In genomic region chr5:124440094-124440701, GRCm38 (mm10) we compare ENCODE assay signal across 8 mouse cellular contexts. TPM values are rescaled to one million over a fixed set of nuclear protein-coding genes. Genes with fewer than 3 reads are reported as not detected.
DNase-seq lines count a peak whose midpoint lies in the region; ATAC-seq and TF ChIP-seq lines count a peak whose summit lies in the region.

No protein-coding gene starts in this region.

- peaks cover 19% of the 10 kb centered on the region for H3K4me1 ChIP-seq in kidney, embryonic 16.5 days (ENCODE audit: insufficient read depth, low read length)
- peaks cover 16% of the 10 kb centered on the region for H3K4me1 ChIP-seq in forebrain, embryonic 13.5 days
- peaks cover 4% of the 10 kb centered on the region; the same call in 1 of the 2 replicates for H3K4me1 ChIP-seq in small intestine, adult 2 months (ENCODE audit: control insufficient read depth, insufficient read depth, insufficient read length, low read length)

- no peak for DNase-seq in kidney, adult 8-10 months
- DNase-seq in Patski (ENCODE audit: low read depth, low spot score) = peak; percentile 44
- DNase-seq in lung, postnatal 25 days (ENCODE audit: low spot score) = peak; percentile 63
- DNase-seq in layer of hippocampus, adult 9-11 months = no peak

- under 1% methylated on average over 30 of the region's 30 CpGs for WGBS in kidney, embryonic 16.5 days
- whole genome bisulfite sequencing in forebrain, embryonic 13.5 days = under 1% methylated on average over 30 of the region's 30 CpGs
- under 1% methylated on average over 30 of the region's 30 CpGs for WGBS in small intestine, adult 2 months

- peak; percentile 75 for TF ChIP-seq CTCF in Patski (IDR thresholded peaks at IDR 0.05)
- TF ChIP-seq CTCF in small intestine, adult 2 months (IDR thresholded peaks at IDR 0.05; ENCODE audit: extremely low read depth, insufficient read length, insufficient replicate concordance, low read depth, low read length) = peak; percentile 8; the same call in 1 of the 2 replicates

- H3K36me3 ChIP-seq in kidney, embryonic 16.5 days (ENCODE audit: insufficient read depth, low read length) = no peaks in the 10 kb centered on the region
- no peaks in the 10 kb centered on the region for H3K36me3 ChIP-seq in forebrain, embryonic 13.5 days (ENCODE audit: poor library complexity, severe bottlenecking)
- H3K36me3 ChIP-seq in small intestine, adult 2 months (ENCODE audit: control insufficient read depth, insufficient read depth, low read length) = no peaks in the 10 kb centered on the region

- peak overlapping the region; percentile 77 for H3K4me2 ChIP-seq in kidney, embryonic 16.5 days (replicated peaks; ENCODE audit: low read depth, low read length)
- peak overlapping the region; percentile 98 for H3K4me2 ChIP-seq in forebrain, embryonic 13.5 days

- POLR2A ChIA-PET in Patski (lab: Charles Lee) = interaction anchor here (1.0 kb wide), 1 partner anchor 86 kb away, joined by 3 read pairs; no protein-coding TSS in a partner anchor

- H3K4me3 ChIP-seq in kidney, embryonic 16.5 days (ENCODE audit: low read length) = peak overlapping the region; percentile 76
- peak overlapping the region; percentile 77 for H3K4me3 ChIP-seq in forebrain, embryonic 13.5 days
- peak overlapping the region; percentile 88 for H3K4me3 ChIP-seq in small intestine, adult 2 months (ENCODE audit: low read depth, low read length)

- H3K9me3 ChIP-seq in kidney, embryonic 16.5 days (ENCODE audit: low read length) = no peaks in the 10 kb centered on the region
- no peaks in the 10 kb centered on the region for H3K9me3 ChIP-seq in forebrain, embryonic 13.5 days (replicated peaks)

- peak overlapping the region; percentile 83 for H3K9ac ChIP-seq in kidney, embryonic 16.5 days (replicated peaks; ENCODE audit: low read length)
- H3K9ac ChIP-seq in forebrain, embryonic 13.5 days = peak overlapping the region; percentile 84

- TF ChIP-seq POLR2A in small intestine, adult 2 months (IDR thresholded peaks at IDR 0.05; ENCODE audit: low read depth, low read length) = no peak

- H3K27ac ChIP-seq in kidney, embryonic 16.5 days (ENCODE audit: low read length) = peak overlapping the region; percentile 97
- H3K27ac ChIP-seq in forebrain, embryonic 13.5 days = peak overlapping the region; percentile 91
- H3K27ac ChIP-seq in small intestine, adult 2 months (ENCODE audit: insufficient read depth, low read depth, low read length) = peak overlapping the region; percentile 64

- ATAC-seq in kidney, embryonic 16.5 days (ENCODE audit: low FRiP score, low TSS enrichment) = no peak
- peak; percentile 63 for ATAC-seq in Patski
- peak; percentile 68; the same call in 1 of the 2 replicates for ATAC-seq in forebrain, embryonic 13.5 days
- peak; percentile 54 for ATAC-seq in inflammation-experienced regulatory T-cells, adult 6 months

- H3K27me3 ChIP-seq in kidney, embryonic 16.5 days (ENCODE audit: insufficient read depth, low read length) = no peaks in the 10 kb centered on the region
- H3K27me3 ChIP-seq in Patski = no peaks in the 10 kb centered on the region
- H3K27me3 ChIP-seq in forebrain, embryonic 13.5 days = peaks cover 3% of the 10 kb centered on the region; the same call in 1 of the 2 replicates
- H3K27me3 ChIP-seq in small intestine, adult 2 months (ENCODE audit: control insufficient read depth, insufficient read depth, low read length) = no peaks in the 10 kb centered on the region

- in situ Hi-C loops in Patski (cut with MboI; ENCODE audit: low pct_unique_long_range_greater_than_20kb) = loop anchor here (25.0 kb wide), 1 partner anchor 422 kb away; the partner anchor contains the start of genes Ccdc92 and Zfp664

- CTCF ChIA-PET in Patski (lab: Charles Lee) = interaction anchor here (0.9 to 4.0 kb wide), 9 partner anchors 9 to 99 kb away, joined by 3 to 31 read pairs (median 5); partner anchors contain the start of gene Rilpl2

RNA-seq across cellular contexts. Expression of gene Kmt5a, which starts 0.5 kb away (rescaled TPM):
- 30.7 and 38.1 TPM in 2 replicates for polyA plus RNA-seq in kidney, embryonic 16.5 days (2015; fragmentation: Nextera tagmentation; extraction: Ambion mirVana)
- polyA plus RNA-seq in Patski (2021) = 174 TPM
- 30.0 and 30.6 TPM in 2 replicates for polyA plus RNA-seq in forebrain, embryonic 13.5 days (2015; fragmentation: Nextera tagmentation; extraction: Ambion mirVana)
- polyA plus RNA-seq in inflammation-experienced regulatory T-cells, adult 6 months (2017; shearing (Covaris generic)) = 10 to 100 TPM; 19.3 to 33.6 (median 23.2) TPM
- polyA plus RNA-seq in small intestine, adult 2 months (2012; rRNA removed) = 34.1 and 70.7 TPM in 2 replicates

RNA-seq across cellular contexts. Expression of gene Sbno1, which starts 14.4 kb away (rescaled TPM):
- 72.7 and 94.8 TPM in 2 replicates for polyA plus RNA-seq in kidney, embryonic 16.5 days (2015; fragmentation: Nextera tagmentation; extraction: Ambion mirVana)
- polyA plus RNA-seq in Patski (2021) = 59.0 TPM
- 120 TPM in 2 replicates for polyA plus RNA-seq in forebrain, embryonic 13.5 days (2015; fragmentation: Nextera tagmentation; extraction: Ambion mirVana)
- 100 to 1,000 TPM; 127 to 199 (median 163) TPM for polyA plus RNA-seq in inflammation-experienced regulatory T-cells, adult 6 months (2017; shearing (Covaris generic))
- 5.9 and 8.1 TPM in 2 replicates for polyA plus RNA-seq in small intestine, adult 2 months (2012; rRNA removed)

RNA-seq across cellular contexts. Expression of gene Rilpl2, which starts 38.0 kb away (rescaled TPM):
- polyA plus RNA-seq in kidney, embryonic 16.5 days (2015; fragmentation: Nextera tagmentation; extraction: Ambion mirVana) = 34.7 and 36.8 TPM in 2 replicates
- 75.6 TPM for polyA plus RNA-seq in Patski (2021)
- 19.3 and 22.3 TPM in 2 replicates for polyA plus RNA-seq in forebrain, embryonic 13.5 days (2015; fragmentation: Nextera tagmentation; extraction: Ambion mirVana)
- polyA plus RNA-seq in inflammation-experienced regulatory T-cells, adult 6 months (2017; shearing (Covaris generic)) = 10 to 100 TPM; 56.2 to 88.3 (median 67.1) TPM
- 24.3 and 29.3 TPM in 2 replicates for polyA plus RNA-seq in small intestine, adult 2 months (2012; rRNA removed)

RNA-seq across cellular contexts. Expression of gene Snrnp35, which starts 42.7 kb away (rescaled TPM):
- 27.4 and 29.4 TPM in 2 replicates for polyA plus RNA-seq in kidney, embryonic 16.5 days (2015; fragmentation: Nextera tagmentation; extraction: Ambion mirVana)
- 20.3 TPM for polyA plus RNA-seq in Patski (2021)
- polyA plus RNA-seq in forebrain, embryonic 13.5 days (2015; fragmentation: Nextera tagmentation; extraction: Ambion mirVana) = 27.2 and 27.8 TPM in 2 replicates
- 10 to 100 TPM in 1 of 3 experiments, 1 to 10 TPM in 2; 6.5 to 12.1 (median 9.7) TPM for polyA plus RNA-seq in inflammation-experienced regulatory T-cells, adult 6 months (2017; shearing (Covaris generic))
- polyA plus RNA-seq in small intestine, adult 2 months (2012; rRNA removed) = 1.2 and 1.8 TPM in 2 replicates

Comparison
In these comparisons a context has a peak if more than half of its experiments do, and no peak if none do; other contexts are left out.
1. DNase-seq: peak in Patski (single experiment) and lung, postnatal 25 days (single experiment); none in kidney, adult 8-10 months (0 of 2) and layer of hippocampus, adult 9-11 months (single experiment).
2. Peak in every context shown above with its lines, with median percentiles within 50 percentile points of each other: H3K27ac ChIP-seq and H3K4me3 ChIP-seq.